Mouse (Mus musculus) brown adipose tissue, adult 24 weeks (tissue): ENCODE results near the gene Tet1. TPM values are rescaled to one million over a fixed set of nuclear protein-coding genes. Genes with fewer than 3 reads are reported as not detected.
"Not testable (repeated sequence)": the region's sequence is repeated elsewhere in the genome, so short reads cannot be mapped to it uniquely, and the experiment has no call there.

Experiments
- H3K27ac ChIP-seq: fragments of 200-500 bp; replicated peaks from 2 replicates; pipeline ENCODE4 v1.5.1; 2012; ENCODE audit warnings: low read depth, mild to moderate bottlenecking, low read length
- H3K4me1 ChIP-seq: fragments of 200-500 bp; 2 replicates; pipeline ENCODE4 v1.6.1; 2012; ENCODE audit warnings: low read length, mixed read lengths; ENCODE audit not compliant: control insufficient read depth, insufficient read depth, insufficient read length
- H3K4me3 ChIP-seq: fragments of 200-500 bp; 2 replicates; pipeline ENCODE4 v1.5.1; 2012; ENCODE audit warnings: low read depth, mild to moderate bottlenecking, low read length, moderate library complexity; ENCODE audit not compliant: insufficient read depth
- polyA plus RNA-seq: library from polyadenylated mRNA; stranded (reverse); fragments of >200 nt; gene quantifications from 2 replicates; pipeline ENCODE4 v1.2.4, GENCODE M21; 2012; ENCODE audit not compliant: missing spikeins, insufficient read depth, insufficient read length

Gene Tet1
- polyA plus RNA-seq: 0.12 and 0.50 TPM in 2 replicates

DNA sequence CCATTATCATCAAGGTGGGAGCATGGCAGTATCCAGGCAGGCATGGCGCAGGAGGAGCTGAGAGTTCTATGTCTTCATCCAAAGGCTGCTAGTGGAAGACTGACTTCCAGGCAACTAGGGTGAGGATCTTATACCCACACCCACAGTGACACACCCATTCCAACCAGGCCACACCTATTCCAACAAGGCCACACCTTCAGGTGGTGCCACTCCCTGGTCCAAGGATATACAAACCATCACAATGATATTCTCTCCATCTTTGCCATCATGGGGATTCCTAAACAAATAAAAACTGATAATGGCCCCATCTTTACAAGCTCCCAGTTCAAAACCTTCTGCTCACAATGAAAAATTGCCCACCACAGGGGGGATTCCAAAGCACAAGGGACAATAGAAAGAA lies at the start of gene Tet1:
TSS of gene Tet1 (minus strand) at position 101 of the 400 bp plus-strand sequence.
- not testable (repeated sequence) for H3K27ac ChIP-seq, H3K4me1 ChIP-seq, H3K4me3 ChIP-seq

DNA sequence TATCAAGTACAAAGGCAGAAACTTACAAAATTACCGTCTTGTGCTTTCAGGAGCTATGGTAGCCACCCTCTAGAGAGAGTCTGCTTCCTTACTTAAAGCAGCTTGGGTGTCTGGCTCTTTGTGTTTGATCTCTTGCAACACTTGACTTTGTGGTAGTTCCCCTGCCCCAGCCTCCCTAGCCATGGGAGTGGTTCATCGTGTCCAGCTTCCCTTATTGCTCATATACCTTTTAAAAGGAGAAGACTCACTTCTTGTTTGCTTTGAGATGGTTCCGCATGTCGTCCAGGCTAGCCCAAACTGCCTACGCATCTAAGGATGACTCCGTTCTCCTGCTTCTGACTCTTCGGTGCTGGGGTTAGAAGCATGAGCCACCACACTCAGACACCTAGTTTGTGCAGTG lies 39.8 kb upstream of the Tet1 start:
- Histone ChIP-seq H3K27ac (no peak overlapping the region), H3K4me3 (no peak overlapping the region), H3K4me1 (no peaks in the 10 kb centered on the region)

DNA sequence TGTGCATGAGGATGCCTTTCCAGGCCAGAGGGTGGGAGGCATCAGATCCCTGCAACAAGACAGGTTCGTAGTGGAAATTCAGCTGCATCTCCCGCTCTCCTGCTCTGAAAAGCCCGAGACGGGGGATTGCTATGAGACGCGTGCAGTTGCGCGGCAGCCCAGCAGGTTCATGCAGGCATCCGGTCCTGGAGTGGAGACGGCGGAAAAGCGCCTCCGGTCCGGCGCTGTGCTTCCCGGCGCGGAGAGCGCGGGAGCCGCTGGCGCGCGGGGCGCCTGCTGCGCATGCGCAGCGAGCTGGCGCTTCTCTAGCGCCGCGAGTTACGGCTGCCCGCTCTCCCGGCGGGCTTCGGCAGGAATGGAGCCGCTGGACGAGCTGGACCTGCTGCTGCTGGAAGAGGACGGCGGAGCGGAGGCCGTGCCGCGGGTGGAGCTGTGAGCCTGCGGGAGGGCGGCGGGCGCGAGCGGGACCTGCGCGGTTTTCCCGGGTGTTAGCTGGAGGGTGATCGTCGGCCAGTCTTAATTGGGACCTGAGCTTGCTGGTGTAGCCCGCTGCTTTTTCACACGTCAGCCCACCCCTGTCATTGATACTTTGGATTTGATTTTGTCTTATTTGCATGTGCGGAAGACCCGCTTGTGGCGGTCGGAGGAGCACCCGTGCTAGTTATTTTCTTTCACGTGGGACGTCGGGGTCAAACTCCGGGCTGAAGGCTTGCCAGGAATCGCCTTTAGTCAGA lies 38.1 kb upstream of the Tet1 start, which contains the start of gene Dna2:
TSS of gene Dna2 (plus strand) at position 289 of the 734 bp plus-strand sequence.
- no peaks in the 10 kb centered on the region for H3K4me1 ChIP-seq
- H3K27ac ChIP-seq: peak within 1 kb of the TSS; percentile 49; the same call in 1 of the 2 replicates
- H3K4me3 ChIP-seq: peak within 1 kb of the TSS; percentile 88

DNA sequence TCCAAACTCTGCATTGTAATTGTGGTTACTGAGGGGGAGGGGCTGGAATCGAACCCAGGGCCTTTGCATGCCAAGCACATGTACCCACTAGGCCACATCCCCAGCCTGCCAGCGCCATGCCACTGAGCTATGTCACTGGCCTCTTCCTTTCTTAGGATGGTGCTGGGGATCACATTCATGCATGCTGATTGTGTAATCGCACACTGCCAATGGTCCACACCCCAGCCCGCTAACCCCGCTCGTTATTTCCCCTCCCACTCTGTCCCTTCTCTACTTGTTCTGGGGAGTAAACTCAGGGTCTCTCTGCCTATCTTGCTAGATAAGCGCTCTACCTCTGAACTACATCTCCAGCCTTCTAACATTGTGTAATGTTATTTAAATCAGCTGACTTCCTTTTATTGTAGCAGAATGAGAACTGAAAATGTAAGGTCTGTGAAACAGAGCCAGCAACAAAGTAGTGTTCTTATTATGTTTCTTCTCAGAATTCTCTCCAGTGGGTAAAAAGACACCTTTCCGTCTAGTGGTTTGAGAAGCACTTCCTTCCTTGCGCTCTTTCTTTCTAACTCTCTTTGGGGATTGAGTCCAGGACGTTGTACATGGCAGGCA lies 36.3 kb upstream of the Tet1 start:
- Histone ChIP-seq H3K4me3 (no peak overlapping the region), H3K4me1 (no peaks in the 10 kb centered on the region), H3K27ac (no peak overlapping the region)

DNA sequence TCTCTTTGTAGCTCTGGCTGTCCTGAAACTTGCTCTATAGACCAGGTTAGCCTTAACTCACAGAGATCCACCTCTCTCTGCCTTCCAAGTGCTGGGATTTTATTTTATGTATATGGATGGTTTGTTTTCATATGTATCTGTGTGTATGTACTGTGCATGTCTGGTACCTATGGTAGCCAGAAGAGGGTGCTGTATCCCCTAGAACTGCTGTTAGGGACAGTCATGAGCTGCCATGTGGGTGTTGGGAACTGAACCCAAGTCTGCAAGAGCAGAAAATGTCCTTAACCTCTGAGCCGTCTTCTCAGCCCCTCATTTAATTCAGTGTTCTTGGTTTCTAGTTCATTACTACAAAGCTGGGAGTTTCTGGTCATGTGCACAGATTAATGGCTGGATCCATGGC lies 23.6 kb upstream of the Tet1 start:
- Histone ChIP-seq H3K4me1 (no peaks in the 10 kb centered on the region), H3K27ac (no peak overlapping the region), H3K4me3 (no peak overlapping the region)

DNA sequence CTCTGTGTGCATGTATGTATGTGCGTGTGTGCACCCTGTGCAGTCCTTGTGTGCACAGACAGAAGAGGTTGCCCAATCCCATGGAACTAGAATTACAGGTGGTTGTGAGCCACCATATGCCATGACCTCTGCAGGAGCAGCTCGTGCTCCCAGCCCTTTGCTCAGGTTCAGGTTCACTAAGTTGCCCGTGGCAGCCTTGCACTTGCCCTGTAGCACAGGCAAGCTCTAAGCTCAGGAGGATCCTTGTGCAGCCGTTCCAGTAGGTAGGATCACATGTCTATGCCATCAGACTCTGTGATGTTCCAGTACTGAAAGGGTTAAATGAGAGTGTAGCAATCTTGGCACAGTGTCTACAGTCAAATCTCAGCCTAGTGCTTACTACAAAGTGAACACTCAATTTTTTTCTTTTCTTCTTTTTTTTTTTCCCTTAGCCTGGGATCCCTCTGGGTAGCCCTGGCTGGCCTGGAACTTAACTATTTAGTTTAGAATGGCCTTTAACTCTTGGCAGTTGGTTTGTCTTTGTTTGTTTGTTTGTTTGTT lies 15.4 kb upstream of the Tet1 start:
- H3K4me3 ChIP-seq: no peak overlapping the region
- no peak overlapping the region for H3K27ac ChIP-seq
- peaks cover 7% of the 10 kb centered on the region for H3K4me1 ChIP-seq

DNA sequence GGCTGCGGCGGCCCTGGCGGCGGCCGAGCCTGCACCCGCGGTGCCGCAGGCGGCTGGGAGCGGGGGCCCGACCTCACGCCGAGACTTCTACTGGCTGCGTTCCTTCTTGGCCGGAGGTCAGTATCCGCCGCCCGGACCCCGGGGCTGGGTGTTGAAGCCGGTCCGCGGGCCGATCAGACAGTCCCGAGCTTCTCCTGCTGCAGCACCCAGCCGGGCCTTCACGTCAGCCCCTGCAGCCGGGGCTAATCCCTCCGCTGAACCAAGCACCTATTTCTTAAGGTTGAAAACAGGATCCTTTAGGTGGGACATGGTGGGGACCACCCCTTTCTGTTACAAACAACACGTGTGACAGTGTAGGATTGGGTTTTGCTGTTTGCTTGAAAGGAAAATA lies 12.0 kb upstream of the Tet1 start:
- peak overlapping the region; percentile 88 for H3K4me3 ChIP-seq
- peaks cover 7% of the 10 kb centered on the region for H3K4me1 ChIP-seq
- H3K27ac ChIP-seq: peak overlapping the region; percentile 82

DNA sequence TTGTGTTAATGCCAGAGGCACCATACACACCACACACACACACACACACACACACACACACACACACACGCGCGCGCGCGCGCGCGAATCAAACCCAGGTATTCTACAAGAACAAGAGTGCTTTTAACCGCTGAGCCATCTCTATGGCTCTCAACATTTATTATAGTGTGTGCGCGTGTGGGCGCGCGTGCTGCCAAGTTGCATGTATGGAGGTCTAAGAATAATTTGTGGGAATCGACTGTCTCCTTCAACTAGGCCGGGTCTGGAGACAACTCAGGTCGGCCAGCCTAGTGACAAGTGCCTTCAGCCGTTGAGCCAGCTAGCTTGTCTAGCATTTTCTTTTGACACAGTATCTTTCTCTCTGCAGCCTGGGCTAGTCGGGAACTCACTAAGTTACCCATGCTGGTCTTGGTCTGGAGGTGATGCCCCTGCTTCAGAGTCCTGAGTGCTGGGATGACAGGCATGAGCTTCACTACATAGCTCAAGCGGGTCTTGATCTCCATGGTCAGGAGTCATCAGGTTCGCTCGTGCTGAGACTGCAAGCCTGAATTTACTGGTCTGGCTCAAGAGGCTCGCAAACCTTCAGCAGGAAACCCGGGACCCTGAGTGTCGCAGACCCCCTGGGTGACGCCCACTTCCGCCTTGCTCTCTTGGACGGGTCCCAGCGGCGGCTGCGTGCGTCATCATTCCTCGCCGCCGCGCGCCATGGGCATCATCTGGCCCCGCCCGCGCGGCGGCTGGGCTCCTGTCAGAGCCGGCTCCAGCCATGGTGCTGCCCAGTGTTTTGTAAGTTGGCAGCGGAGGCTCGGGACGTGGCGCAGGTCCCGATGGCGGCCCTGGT lies 11.3 kb upstream of the Tet1 start, which contains the start of gene Slc25a16:
TSS of gene Slc25a16 (plus strand) at position 709 of the 841 bp plus-strand sequence.
- Histone ChIP-seq H3K27ac (peak within 1 kb of the TSS; percentile 82), H3K4me1 (peaks cover 7% of the 10 kb centered on the region), H3K4me3 (peak within 1 kb of the TSS; percentile 88)

DNA sequence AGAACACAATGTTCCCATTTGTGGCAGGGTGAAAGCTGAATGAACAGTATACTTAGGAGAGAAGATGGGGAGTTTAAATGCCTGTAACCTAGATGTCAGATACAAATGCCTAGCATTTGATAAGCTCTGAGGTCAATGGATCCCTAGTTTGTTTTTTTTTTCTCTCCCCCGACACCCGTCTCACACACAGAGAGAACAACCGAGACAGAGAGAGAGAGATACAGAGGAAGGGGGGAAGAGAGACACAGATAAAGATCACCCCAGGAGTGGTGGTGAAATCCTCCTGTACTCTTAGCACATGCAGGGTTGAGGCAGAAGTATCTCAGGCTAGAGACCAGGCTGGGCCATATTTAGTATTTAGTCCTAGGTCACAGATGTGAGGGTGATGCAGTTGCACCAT lies 10.2 kb upstream of the Tet1 start:
- no peak overlapping the region for H3K4me3 ChIP-seq
- no peak overlapping the region for H3K27ac ChIP-seq
- peaks cover 7% of the 10 kb centered on the region for H3K4me1 ChIP-seq

DNA sequence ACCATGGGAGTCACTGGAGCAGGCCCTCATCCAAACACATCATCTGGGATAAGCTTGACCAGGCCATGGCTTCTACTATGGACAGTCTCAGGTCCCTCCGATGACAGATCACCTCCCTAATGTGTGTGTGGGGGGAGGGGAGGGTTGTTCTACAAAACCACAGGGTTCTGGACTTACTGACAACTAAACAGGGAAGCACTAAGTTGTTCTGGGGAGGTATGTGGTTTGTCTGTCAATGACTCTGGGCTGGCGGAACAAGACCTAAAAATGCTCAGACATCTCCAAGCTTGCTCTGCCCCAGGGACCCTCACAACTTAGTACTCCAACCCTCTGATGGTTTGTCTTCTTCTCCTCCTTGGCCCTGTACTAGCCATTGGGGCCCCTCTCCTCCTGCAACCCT lies 2.3 kb upstream of the Tet1 start:
- no peak overlapping the region for H3K27ac ChIP-seq
- H3K4me3 ChIP-seq: no peak overlapping the region
- no peaks in the 10 kb centered on the region for H3K4me1 ChIP-seq

DNA sequence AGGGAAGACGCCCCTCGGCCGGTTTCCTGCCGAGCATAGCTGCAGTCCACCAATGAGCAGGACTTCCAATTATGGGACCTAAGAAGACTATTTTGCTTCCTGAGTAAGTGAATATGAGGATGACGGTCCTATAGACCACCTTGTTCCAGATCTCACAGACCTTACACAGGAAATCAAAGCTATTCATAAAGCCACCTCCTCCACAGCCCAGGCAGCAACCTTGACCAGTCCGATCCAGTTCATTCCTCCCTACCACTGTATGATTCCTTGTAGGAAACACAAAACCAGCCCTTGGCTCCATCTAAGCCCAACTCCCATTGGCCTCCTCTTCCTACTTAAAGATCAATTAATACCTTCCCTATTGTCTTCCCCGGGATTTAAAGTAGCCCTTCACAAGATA lies 2.5 kb downstream of the Tet1 start:
- Histone ChIP-seq H3K27ac (no peak overlapping the region), H3K4me1 (no peaks in the 10 kb centered on the region), H3K4me3 (no peak overlapping the region)

DNA sequence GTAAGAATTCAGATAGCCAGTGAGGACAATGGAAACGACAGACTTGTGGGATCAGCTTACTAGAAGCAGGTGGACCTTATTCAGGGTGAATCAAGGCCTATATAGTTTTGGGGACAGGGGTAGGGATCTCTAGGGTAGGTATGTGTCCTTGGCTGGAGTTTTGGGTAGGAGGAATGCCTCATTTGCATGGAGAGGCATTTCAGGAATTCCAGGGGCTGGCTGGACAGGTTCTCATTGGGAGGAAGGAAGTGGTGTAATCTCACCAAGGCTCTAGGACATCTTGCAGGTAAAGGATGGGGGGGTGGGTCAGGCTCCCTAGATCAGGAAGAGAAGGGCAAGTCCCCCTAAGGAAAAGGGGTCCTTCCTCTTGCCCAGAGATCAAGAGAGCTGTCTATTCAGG lies 6.0 kb downstream of the Tet1 start:
- Histone ChIP-seq H3K27ac (no peak overlapping the region), H3K4me1 (no peaks in the 10 kb centered on the region), H3K4me3 (no peak overlapping the region)

DNA sequence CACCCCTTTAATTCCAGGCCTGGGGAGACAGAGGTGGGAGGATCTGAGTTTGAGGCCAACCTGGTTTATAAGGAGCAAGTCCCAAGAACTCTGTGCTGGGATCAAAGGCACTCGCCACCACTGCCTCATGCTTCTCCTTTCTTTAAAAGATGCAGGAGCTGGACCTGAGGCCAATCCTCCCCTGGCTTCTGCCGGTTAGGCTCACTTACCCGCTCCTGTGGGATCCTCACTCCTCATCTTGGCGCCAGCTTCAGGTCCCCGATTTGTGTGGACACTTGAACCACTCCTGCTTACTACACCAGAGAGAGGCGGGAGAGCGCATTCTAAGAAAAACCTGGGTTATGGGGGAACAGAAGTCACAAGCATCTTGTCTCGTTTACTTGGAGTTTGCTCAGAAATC lies 7.0 kb downstream of the Tet1 start:
- Histone ChIP-seq H3K4me1 (no peaks in the 10 kb centered on the region), H3K27ac (no peak overlapping the region), H3K4me3 (no peak overlapping the region)

DNA sequence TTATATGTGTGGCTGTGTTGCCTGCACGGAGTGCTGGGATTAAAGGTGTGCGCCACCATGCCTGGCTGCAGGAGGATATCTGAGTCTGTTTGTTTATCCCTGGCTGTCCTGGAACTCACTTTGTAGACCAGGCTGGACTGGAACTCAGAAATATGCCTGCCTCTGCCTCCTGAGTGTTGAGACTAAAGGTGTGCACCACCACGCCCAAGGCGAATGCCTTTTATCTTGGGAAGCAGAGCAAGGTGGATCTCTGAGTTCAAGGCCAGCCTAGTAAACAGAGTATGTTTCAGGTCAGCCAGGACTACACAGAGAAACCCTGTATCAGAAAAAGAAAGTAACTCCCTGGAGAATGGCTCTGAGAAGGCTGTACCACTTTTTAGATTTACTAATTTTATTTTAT lies 8.7 kb downstream of the Tet1 start:
- Histone ChIP-seq H3K27ac (no peak overlapping the region), H3K4me3 (no peak overlapping the region), H3K4me1 (no peaks in the 10 kb centered on the region)

DNA sequence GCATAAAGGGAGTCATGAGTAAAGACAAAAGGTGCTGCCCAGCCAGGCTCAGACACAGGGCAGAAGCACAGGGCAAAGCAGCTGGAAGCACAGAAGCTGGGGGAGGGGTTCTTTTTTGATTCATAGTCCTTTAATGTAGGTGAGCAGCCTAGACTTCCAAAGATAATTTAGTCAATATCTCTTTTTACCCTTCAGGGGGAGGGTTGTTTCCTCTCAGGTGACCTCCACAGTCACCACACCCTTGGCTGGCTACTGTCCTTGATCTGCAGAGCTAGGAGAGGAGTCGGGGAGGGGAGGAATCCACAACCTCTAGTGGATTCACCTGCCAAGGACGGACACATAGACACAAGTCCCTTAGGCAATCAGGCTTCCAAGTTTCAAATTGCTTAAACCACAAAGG lies 10.7 kb downstream of the Tet1 start:
- Histone ChIP-seq H3K4me3 (no peak overlapping the region), H3K4me1 (no peaks in the 10 kb centered on the region), H3K27ac (no peak overlapping the region)
